Mouse (Mus musculus) kidney, adult 11 months (tissue): ENCODE data around the gene Gm6020.
"Not testable (repeated sequence)": the region's sequence is repeated elsewhere in the genome, so short reads cannot be mapped to it uniquely, and the experiment has no call there.

Source experiments
- DNase-seq: peaks from one replicate; pipeline ENCODE4 v3.0.0; 2022

Gm6020 gene

GRCm38 (mm10) chr19:61183590-61183989 is at the start of gene Gm6020:
TSS of gene Gm6020 (plus strand) at chr19:61183890.
- not testable (repeated sequence) for DNase-seq

GRCm38 (mm10) chr19:61138655-61139054 is 45.0 kb upstream of the Gm6020 start:
- no peak for DNase-seq

- peak; percentile 93 for DNase-seq
Measured at GRCm38 (mm10) chr19:61140342-61141206, 43.1 kb upstream of the Gm6020 start, which contains the start of gene Zfp950. TSS of gene Zfp950 (minus strand) at chr19:61140840.

- DNase-seq, result no peak
Measured at GRCm38 (mm10) chr19:61141299-61141698, 42.4 kb upstream of the Gm6020 start.

- peak; percentile 46 for DNase-seq
Measured at GRCm38 (mm10) chr19:61151372-61151700, 32.4 kb upstream of the Gm6020 start.

- no peak for DNase-seq
Measured at GRCm38 (mm10) chr19:61151701-61152420, 31.8 kb upstream of the Gm6020 start.

GRCm38 (mm10) chr19:61175756-61176324 is 7.8 kb upstream of the Gm6020 start, which contains the start of gene Gm7102:
TSS of gene Gm7102 (minus strand) at chr19:61176309.
- no peak for DNase-seq

GRCm38 (mm10) chr19:61199316-61199715 is 15.6 kb downstream of the Gm6020 start:
- peak; percentile 86 for DNase-seq

GRCm38 (mm10) chr19:61199836-61200235 is 16.1 kb downstream of the Gm6020 start:
- peak; percentile 17 for DNase-seq

GRCm38 (mm10) chr19:61207506-61207905 is 23.8 kb downstream of the Gm6020 start:
- DNase-seq, result not testable (repeated sequence)

- no peak for DNase-seq
Measured at GRCm38 (mm10) chr19:61223706-61224328, 40.1 kb downstream of the Gm6020 start.

- peak; percentile 12 for DNase-seq
Measured at GRCm38 (mm10) chr19:61224678-61225525, 41.2 kb downstream of the Gm6020 start.

- DNase-seq, result peak; percentile 72
Measured at GRCm38 (mm10) chr19:61225526-61226400, 42.1 kb downstream of the Gm6020 start.

- DNase-seq, result peak; percentile 58
Measured at GRCm38 (mm10) chr19:61226401-61226927, 42.8 kb downstream of the Gm6020 start.

GRCm38 (mm10) chr19:61226928-61227854 is 43.5 kb downstream of the Gm6020 start:
- DNase-seq, result peak; percentile 83

- DNase-seq, result peak; percentile 11
Measured at GRCm38 (mm10) chr19:61227941-61228701, 44.4 kb downstream of the Gm6020 start, which contains the start of gene Csf2ra. TSS of gene Csf2ra (minus strand) at chr19:61228429.
